Mouse (Mus musculus) CH12.LX (cell line): Measurements from ENCODE around the gene Klhdc7a. TPM values are rescaled to one million over a fixed set of nuclear protein-coding genes. Genes with fewer than 3 reads are reported as not detected.

Experiments used
- DNase-seq: peaks from one replicate; pipeline ENCODE4 v3.0.0-alpha.2; 2013; ENCODE audit errors: extremely low read depth
- H3K27ac ChIP-seq: 2 replicates; pipeline ENCODE4 v1.5.1; 2012; ENCODE audit warnings: low read depth, mild to moderate bottlenecking, control low read depth, moderate library complexity; ENCODE audit not compliant: insufficient read depth
- H3K27me3 ChIP-seq: replicated peaks from 2 replicates; pipeline ENCODE3; 2012; ENCODE audit warnings: inconsistent platforms
- H3K36me3 ChIP-seq, 2 experiments: replicated peaks in 1 of 2; 2 replicates each; pipeline versions ENCODE3 to v1.6.1; 2012; ENCODE audit warnings: inconsistent platforms in 1 of 2, low read length in 1 of 2, mild to moderate bottlenecking in 1 of 2, mixed read lengths in 1 of 2, moderate library complexity in 1 of 2; ENCODE audit not compliant: control insufficient read depth in 1 of 2, insufficient read depth in 1 of 2
- H3K4me1 ChIP-seq, 2 experiments: 2 replicates each; pipeline ENCODE4 v1.6.1; 2012; ENCODE audit warnings: inconsistent platforms in 1 of 2, moderate library complexity in 1 of 2; ENCODE audit not compliant: insufficient read depth in 2 of 2, control insufficient read depth in 1 of 2
- H3K4me2 ChIP-seq: 2 replicates; pipeline ENCODE4 v1.6.1; 2012; ENCODE audit warnings: low read depth, mild to moderate bottlenecking, control low read depth; ENCODE audit not compliant: poor library complexity, insufficient read depth, severe bottlenecking
- H3K4me3 ChIP-seq, 3 experiments: fragments of 150-350 bp in 1 of 3; sonication (generic) in 1 of 3; replicated peaks in 1 of 3; 2 replicates each; pipeline versions ENCODE3 to v1.5.1; 2011 to 2012; ENCODE audit warnings: low read depth in 2 of 3, low read length in 2 of 3, mild to moderate bottlenecking in 2 of 3, moderate library complexity in 2 of 3, control low read depth in 1 of 3, improper control_type of control experiment in 1 of 3, inconsistent platforms in 1 of 3, mixed read lengths in 1 of 3; ENCODE audit not compliant: poor library complexity in 1 of 3
- H3K79me2 ChIP-seq: replicated peaks from 2 replicates; pipeline ENCODE4 v1.6.1; 2012; ENCODE audit warnings: mild to moderate bottlenecking, moderate library complexity; ENCODE audit not compliant: control insufficient read depth, poor library complexity, insufficient read depth, severe bottlenecking; ENCODE audit errors: extremely low read depth
- H3K9ac ChIP-seq: 2 replicates; pipeline ENCODE4 v1.6.1; 2012; ENCODE audit warnings: low read depth, mild to moderate bottlenecking, control low read depth, moderate library complexity; ENCODE audit not compliant: insufficient read depth
- H3K9me3 ChIP-seq: replicated peaks from 2 replicates; pipeline ENCODE3; 2012; ENCODE audit warnings: low read length, inconsistent platforms, mixed read lengths
- BHLHE40 ChIP-seq: IDR thresholded peaks from 2 replicates; pipeline ENCODE4 v1.6.1; 2011; ENCODE audit warnings: mild to moderate bottlenecking, low read depth, low read length, improper control_type of control experiment
- CHD1 ChIP-seq: IDR thresholded peaks from 2 replicates; pipeline ENCODE4 v1.6.1; 2012; ENCODE audit warnings: low read depth, low read length, improper control_type of control experiment, inconsistent platforms
- CHD2 ChIP-seq: IDR thresholded peaks from 2 replicates; pipeline ENCODE4 v1.6.1; 2011; ENCODE audit warnings: low read length, improper control_type of control experiment
- CTCF ChIP-seq, 2 experiments: IDR thresholded peaks in 1 of 2; conservative IDR thresholded peaks in 1 of 2; 2 replicates each; pipeline ENCODE4 v1.5.1; 2011 to 2012; ENCODE audit warnings: low read depth in 2 of 2, low read length in 2 of 2, improper control_type of control experiment in 1 of 2, inconsistent platforms in 1 of 2, mild to moderate bottlenecking in 1 of 2, moderate library complexity in 1 of 2
- EP300 ChIP-seq: IDR thresholded peaks from 2 replicates; pipeline ENCODE4 v1.6.1; 2011; ENCODE audit warnings: low read length, improper control_type of control experiment
- IRF4 ChIP-seq: IDR thresholded peaks from 2 replicates; pipeline ENCODE4 v1.6.1; 2014; ENCODE audit warnings: low read depth, mild to moderate bottlenecking, inconsistent platforms, low read length, improper control_type of control experiment
- KAT2A ChIP-seq: IDR thresholded peaks from 2 replicates; pipeline ENCODE4 v1.6.1; 2012; ENCODE audit warnings: low read length, improper control_type of control experiment, inconsistent platforms; ENCODE audit not compliant: insufficient replicate concordance
- MAFK ChIP-seq: IDR thresholded peaks from 2 replicates; pipeline ENCODE4 v1.6.1; 2011; ENCODE audit warnings: low read length, improper control_type of control experiment; ENCODE audit not compliant: insufficient replicate concordance
- MAX ChIP-seq: IDR thresholded peaks from 2 replicates; pipeline ENCODE4 v1.6.1; 2011; ENCODE audit warnings: low read length, improper control_type of control experiment
- MAZ ChIP-seq: IDR thresholded peaks from 2 replicates; pipeline ENCODE4 v1.6.1; 2012; ENCODE audit warnings: low read depth, mild to moderate bottlenecking, inconsistent platforms, low read length, improper control_type of control experiment, moderate library complexity
- MYC ChIP-seq: IDR thresholded peaks from 2 replicates; pipeline ENCODE4 v1.6.1; 2011; ENCODE audit warnings: low read depth, mild to moderate bottlenecking, improper control_type of control experiment, low read length
- NRF1 ChIP-seq: IDR thresholded peaks from 2 replicates; pipeline ENCODE4 v1.6.1; 2014; ENCODE audit warnings: low read depth, mild to moderate bottlenecking, inconsistent platforms, low read length, improper control_type of control experiment, moderate library complexity
- POLR2A ChIP-seq: IDR thresholded peaks from 2 replicates; pipeline ENCODE4 v1.6.1; 2011; ENCODE audit warnings: low read depth, mild to moderate bottlenecking, improper control_type of control experiment, low read length
- POLR2AphosphoS2 ChIP-seq: IDR thresholded peaks from 2 replicates; pipeline ENCODE4 v1.6.1; 2011; ENCODE audit warnings: low read depth, low read length, improper control_type of control experiment
- RCOR1 ChIP-seq: conservative IDR thresholded peaks from 2 replicates; pipeline ENCODE4 v1.6.1; 2012; ENCODE audit warnings: low read depth, mild to moderate bottlenecking, inconsistent platforms, low read length, improper control_type of control experiment
- TBP ChIP-seq: conservative IDR thresholded peaks from 2 replicates; pipeline ENCODE4 v1.6.1; 2011; ENCODE audit warnings: low read depth, low read length, improper control_type of control experiment
- TCF12 ChIP-seq: IDR thresholded peaks from 2 replicates; pipeline ENCODE4 v1.6.1; 2014; ENCODE audit warnings: low read depth, mild to moderate bottlenecking, inconsistent platforms, low read length, improper control_type of control experiment
- UBTF ChIP-seq: IDR thresholded peaks from 2 replicates; pipeline ENCODE4 v1.6.1; 2012; ENCODE audit warnings: low read depth, mild to moderate bottlenecking, inconsistent platforms, low read length, improper control_type of control experiment, moderate library complexity
- USF2 ChIP-seq: conservative IDR thresholded peaks from 2 replicates; pipeline ENCODE4 v1.6.1; 2011; ENCODE audit warnings: low read depth, low read length, improper control_type of control experiment
- ZC3H11A ChIP-seq: IDR thresholded peaks from 2 replicates; pipeline ENCODE4 v1.6.1; 2012; ENCODE audit warnings: low read depth, mild to moderate bottlenecking, inconsistent platforms, low read length, improper control_type of control experiment
- ZKSCAN1 ChIP-seq: IDR thresholded peaks from 2 replicates; pipeline ENCODE4 v1.6.1; 2012; ENCODE audit warnings: low read depth, inconsistent platforms, low read length, improper control_type of control experiment, borderline replicate concordance
- dilution Hi-C: fragments of 300-500 bp; cut with MboI; formaldehyde crosslinking; loops from 2 replicates; pipeline ENCODE4 v1.14.3; 2020; ENCODE audit warnings: low sequenced_read_pairs; ENCODE audit not compliant: extremely low pct_unique_long_range_greater_than_20kb, extremely low pct_ligation_motif_present
- in situ Hi-C: fragments of 300-500 bp; cut with MboI; formaldehyde crosslinking; loops from 3 replicates; pipeline ENCODE4 v1.14.3; 2019; ENCODE audit warnings: low sequenced_read_pairs, low pct_ligation_motif_present, low pct_unique_long_range_greater_than_20kb, mixed read lengths
- polyA plus RNA-seq: library from polyadenylated mRNA; unstranded; fragments of >175 nt; gene quantifications from 2 replicates; pipeline ENCODE4 v1.2.1, GENCODE M21; 2012; ENCODE audit warnings: low read depth; ENCODE audit not compliant: insufficient read length
- total RNA-seq, 2 experiments: library from RNA; depleted of rRNA; stranded (reverse); fragments of 300-350 nt in 1 of 2; fragments of >200 nt in 1 of 2; gene quantifications; 2 replicates each; pipeline ENCODE4 v1.2.3; 2012 to 2014

The Klhdc7a gene
- total and polyA plus RNA-seq, 3 experiments: not detected

DNA sequence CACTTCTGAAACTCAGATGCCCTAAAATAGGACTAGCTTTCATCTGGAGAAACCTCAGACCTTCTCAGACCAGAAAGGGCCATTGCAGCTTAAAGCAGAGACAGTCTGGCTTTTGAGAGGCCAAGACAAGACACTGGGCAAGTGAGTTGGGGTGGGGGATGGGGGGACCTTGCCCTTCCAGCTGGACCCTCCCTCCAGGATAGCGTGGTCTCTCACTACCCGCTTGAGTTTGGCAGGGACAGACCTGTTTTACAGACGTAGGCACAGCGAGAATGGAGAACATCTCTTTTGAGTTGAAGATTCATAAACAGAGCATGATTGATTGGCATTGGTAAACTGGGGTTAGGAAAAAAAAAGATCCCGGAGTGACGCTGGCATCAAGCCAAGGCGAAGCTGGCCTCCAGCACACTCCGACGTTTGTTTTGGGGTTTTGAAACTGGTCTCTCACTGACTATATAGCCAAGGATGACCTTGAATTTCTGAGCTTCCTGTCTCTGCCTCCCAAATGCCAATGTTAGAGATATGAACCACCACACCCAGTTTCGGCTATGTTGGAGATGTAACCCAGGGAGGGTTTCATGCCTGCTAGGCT is 7.0 kb downstream of the Klhdc7a start:
- no peak for TF ChIP-seq EP300
- no peak for TF ChIP-seq POLR2A
- no peak for TF ChIP-seq CTCF (conservative IDR thresholded peaks at IDR 0.05 in 1 of 2, IDR thresholded peaks at IDR 0.05 in 1 of 2; ENCODE audit: low read depth in 2 of 2, low read length in 2 of 2)
- no peak for TF ChIP-seq ZC3H11A
- no peak for TF ChIP-seq MAZ
- TF ChIP-seq TCF12: no peak
- TF ChIP-seq ZKSCAN1: no peak
- no peak for TF ChIP-seq KAT2A
- TF ChIP-seq CHD2: no peak
- TF ChIP-seq UBTF: no peak
- TF ChIP-seq MAFK: no peak
- no peak for TF ChIP-seq USF2
- no peak for TF ChIP-seq TBP
- TF ChIP-seq IRF4: no peak
- TF ChIP-seq POLR2AphosphoS2: no peak
- Histone ChIP-seq H3K36me3 (no peaks in the 10 kb centered on the region), H3K27me3 (no peaks in the 10 kb centered on the region), H3K9me3 (peaks cover 35% of the 10 kb centered on the region), H3K4me1 (no peaks in the 10 kb centered on the region), H3K79me2 (no peaks in the 10 kb centered on the region), H3K9ac (no peak overlapping the region), H3K4me3 (no peak overlapping the region), H3K27ac (no peak overlapping the region), H3K4me2 (no peak overlapping the region)
- no peak for DNase-seq
- dilution Hi-C loops: no loop called here
- in situ Hi-C loops: no loop called here

DNA sequence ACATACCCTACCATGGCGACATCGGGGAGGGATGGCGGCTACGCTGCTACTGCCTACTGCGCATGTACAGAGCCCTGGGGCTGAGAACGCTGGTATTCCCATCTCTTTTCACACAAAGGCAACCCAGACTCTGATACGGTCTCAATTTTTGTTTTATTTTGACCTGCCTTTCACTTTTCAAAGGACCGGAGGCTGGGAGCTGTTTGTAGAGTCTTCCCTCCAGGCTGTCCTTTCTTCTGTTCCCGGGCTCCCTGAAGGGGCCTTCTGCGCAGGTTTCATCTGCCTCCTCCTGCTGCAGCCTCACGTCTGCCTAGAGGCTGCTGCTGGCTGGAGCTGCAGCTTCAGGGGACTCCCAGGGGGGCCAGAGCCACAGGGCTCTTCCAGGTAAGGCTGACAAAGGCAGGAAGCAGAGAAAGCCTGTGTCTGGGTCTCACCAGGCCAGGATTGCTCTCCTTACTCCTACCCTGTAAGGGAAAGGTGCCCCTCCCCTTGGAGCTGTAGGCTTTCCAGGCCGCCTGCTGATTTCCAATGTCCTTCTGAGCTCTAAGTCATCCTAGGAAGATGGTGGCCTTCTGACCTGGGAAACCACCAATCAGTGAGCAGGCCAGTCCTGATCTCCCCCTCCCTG is 7.6 kb downstream of the Klhdc7a start:
- TF ChIP-seq CHD1 (no peak), ZKSCAN1 (no peak), POLR2AphosphoS2 (no peak), MAX (no peak), BHLHE40 (no peak), RCOR1 (no peak), MYC (no peak), MAFK (no peak), CHD2 (no peak), NRF1 (no peak)
- TF ChIP-seq, all 38 proteins: peak for 0
- no peaks in the 10 kb centered on the region for H3K4me1 ChIP-seq
- no peaks in the 10 kb centered on the region for H3K36me3 ChIP-seq
- no peak for DNase-seq
- dilution Hi-C loops: no loop called here
- H3K4me3 ChIP-seq: no peak overlapping the region
- H3K27ac ChIP-seq: no peak overlapping the region
- no peak overlapping the region for H3K4me2 ChIP-seq
- no peaks in the 10 kb centered on the region for H3K27me3 ChIP-seq
- H3K9ac ChIP-seq: no peak overlapping the region
- H3K9me3 ChIP-seq: peaks cover 28% of the 10 kb centered on the region
- H3K79me2 ChIP-seq: no peaks in the 10 kb centered on the region
- in situ Hi-C loops: no loop called here
